Mouse (Mus musculus): ENCODE data around the gene Mgp. TPM values are rescaled to one million over a fixed set of nuclear protein-coding genes. Genes with fewer than 3 reads are reported as not detected.
A peak's percentile ranks its signal among the peaks of the same experiment; 100 is the strongest.
"Not testable (repeated sequence)": the region's sequence is repeated elsewhere in the genome, so short reads cannot be mapped to it uniquely, and the experiment has no call there.

The Mgp gene
- polyA plus RNA-seq, 1 experiment from 2014 or later, result 139 TPM

- peak; percentile 60 for ATAC-seq (ENCODE audit: insufficient number of reproducible peaks, low FRiP score)
- Histone ChIP-seq H3K9ac (no peak overlapping the region), H3K9me3 (replicated peaks) (0 out of 2 replicates have a peak, but pooled peaks cover 3% of the 10 kb centered on the region), H3K36me3 (no peaks in the 10 kb centered on the region), H3K4me1 (replicated peaks) (peaks cover 20% of the 10 kb centered on the region), H3K27me3 (replicated peaks) (no peaks in the 10 kb centered on the region), H3K4me2 (no peak overlapping the region), H3K27ac (ENCODE audit: poor library complexity, severe bottlenecking) (peak overlapping the region; percentile 48; the same call in 1 of the 2 replicates), H3K4me3 (no peak overlapping the region)
- WGBS, result 10% methylated on average over 4 of the region's 4 CpGs
Observed at GRCm38 (mm10) chr6:136898222-136898621, 22.6 kb upstream of the Mgp start.

GRCm38 (mm10) chr6:136897789-136898188 is 22.2 kb upstream of the Mgp start:
- Histone ChIP-seq H3K27ac (ENCODE audit: poor library complexity, severe bottlenecking) (0 out of 2 replicates have a peak overlapping the region, but pooled peaks have one; percentile 35), H3K27me3 (replicated peaks) (no peaks in the 10 kb centered on the region), H3K36me3 (no peaks in the 10 kb centered on the region), H3K4me1 (replicated peaks) (peaks cover 20% of the 10 kb centered on the region), H3K4me3 (no peak overlapping the region), H3K4me2 (no peak overlapping the region), H3K9me3 (replicated peaks) (0 out of 2 replicates have a peak, but pooled peaks cover 3% of the 10 kb centered on the region), H3K9ac (no peak overlapping the region)
- no peak for ATAC-seq (ENCODE audit: insufficient number of reproducible peaks, low FRiP score)
- 52% methylated on average over 4 of the region's 4 CpGs for WGBS

- Histone ChIP-seq H3K4me2 (no peak overlapping the region), H3K4me1 (replicated peaks) (peaks cover 20% of the 10 kb centered on the region), H3K36me3 (no peaks in the 10 kb centered on the region), H3K4me3 (no peak overlapping the region), H3K27ac (ENCODE audit: poor library complexity, severe bottlenecking) (peak overlapping the region; percentile 67), H3K9me3 (replicated peaks) (0 out of 2 replicates have a peak, but pooled peaks cover 3% of the 10 kb centered on the region), H3K9ac (no peak overlapping the region), H3K27me3 (replicated peaks) (no peaks in the 10 kb centered on the region)
- ATAC-seq (ENCODE audit: insufficient number of reproducible peaks, low FRiP score), result no peak
- WGBS, result 48% methylated on average over 15 of the region's 15 CpGs
Observed at GRCm38 (mm10) chr6:136894532-136895339, 19.1 kb upstream of the Mgp start.

- WGBS, result 52% methylated on average over 2 of the region's 2 CpGs
- no peak overlapping the region for H3K27ac ChIP-seq (ENCODE audit: poor library complexity, severe bottlenecking)
- H3K9ac ChIP-seq, result no peak overlapping the region
- H3K4me3 ChIP-seq, result no peak overlapping the region
- H3K36me3 ChIP-seq, result no peaks in the 10 kb centered on the region
- no peaks in the 10 kb centered on the region for H3K27me3 ChIP-seq (replicated peaks)
- H3K4me1 ChIP-seq (replicated peaks), result peaks cover 12% of the 10 kb centered on the region
- H3K9me3 ChIP-seq (replicated peaks), result no peaks in the 10 kb centered on the region
- ATAC-seq (ENCODE audit: insufficient number of reproducible peaks, low FRiP score), result no peak
- no peak overlapping the region for H3K4me2 ChIP-seq
Observed at GRCm38 (mm10) chr6:136892002-136892401, 16.4 kb upstream of the Mgp start.

GRCm38 (mm10) chr6:136889554-136889953 is 13.9 kb upstream of the Mgp start:
- 76% methylated on average over 6 of the region's 6 CpGs for WGBS
- peaks cover 10% of the 10 kb centered on the region for H3K4me1 ChIP-seq (replicated peaks)
- H3K36me3 ChIP-seq, result no peaks in the 10 kb centered on the region
- ATAC-seq (ENCODE audit: insufficient number of reproducible peaks, low FRiP score), result no peak
- no peak overlapping the region for H3K4me3 ChIP-seq
- H3K27me3 ChIP-seq (replicated peaks), result no peaks in the 10 kb centered on the region
- no peaks in the 10 kb centered on the region for H3K9me3 ChIP-seq (replicated peaks)
- no peak overlapping the region for H3K9ac ChIP-seq
- H3K27ac ChIP-seq (ENCODE audit: poor library complexity, severe bottlenecking), result no peak overlapping the region
- no peak overlapping the region for H3K4me2 ChIP-seq

GRCm38 (mm10) chr6:136889067-136889466 is 13.4 kb upstream of the Mgp start:
- Histone ChIP-seq H3K9me3 (replicated peaks) (no peaks in the 10 kb centered on the region), H3K27me3 (replicated peaks) (no peaks in the 10 kb centered on the region), H3K36me3 (no peaks in the 10 kb centered on the region), H3K4me3 (no peak overlapping the region), H3K4me2 (no peak overlapping the region), H3K27ac (ENCODE audit: poor library complexity, severe bottlenecking) (no peak overlapping the region), H3K4me1 (replicated peaks) (peaks cover 7% of the 10 kb centered on the region), H3K9ac (no peak overlapping the region)
- WGBS, result 84% methylated on average over 6 of the region's 6 CpGs
- ATAC-seq (ENCODE audit: insufficient number of reproducible peaks, low FRiP score), result no peak

GRCm38 (mm10) chr6:136887854-136888253 is 12.2 kb upstream of the Mgp start:
- H3K4me1 ChIP-seq (replicated peaks), result peaks cover 7% of the 10 kb centered on the region
- H3K4me2 ChIP-seq, result no peak overlapping the region
- no peaks in the 10 kb centered on the region for H3K27me3 ChIP-seq (replicated peaks)
- 38% methylated on average over 9 of the region's 9 CpGs for WGBS
- H3K4me3 ChIP-seq, result no peak overlapping the region
- no peak overlapping the region for H3K9ac ChIP-seq
- H3K36me3 ChIP-seq, result no peaks in the 10 kb centered on the region
- ATAC-seq (ENCODE audit: insufficient number of reproducible peaks, low FRiP score), result peak; percentile 83
- H3K27ac ChIP-seq (ENCODE audit: poor library complexity, severe bottlenecking), result peak overlapping the region; percentile 68
- no peaks in the 10 kb centered on the region for H3K9me3 ChIP-seq (replicated peaks)

GRCm38 (mm10) chr6:136884766-136885165 is 9.1 kb upstream of the Mgp start:
- not testable (repeated sequence) for H3K4me2 ChIP-seq; H3K27ac ChIP-seq (ENCODE audit: poor library complexity, severe bottlenecking); H3K4me3 ChIP-seq; H3K9me3 ChIP-seq (replicated peaks); H3K4me1 ChIP-seq (replicated peaks); ATAC-seq (ENCODE audit: insufficient number of reproducible peaks, low FRiP score); H3K27me3 ChIP-seq (replicated peaks); H3K36me3 ChIP-seq; H3K9ac ChIP-seq
- WGBS, result 47% methylated on average over 1 of the region's 1 CpGs

- no peaks in the 10 kb centered on the region for H3K9me3 ChIP-seq (replicated peaks)
- H3K9ac ChIP-seq, result no peak overlapping the region
- no peak for ATAC-seq (ENCODE audit: insufficient number of reproducible peaks, low FRiP score)
- no peaks in the 10 kb centered on the region for H3K36me3 ChIP-seq
- peaks cover 7% of the 10 kb centered on the region for H3K4me1 ChIP-seq (replicated peaks)
- no peak overlapping the region for H3K4me3 ChIP-seq
- H3K4me2 ChIP-seq, result no peak overlapping the region
- WGBS, result 89% methylated on average over 6 of the region's 6 CpGs
- H3K27me3 ChIP-seq (replicated peaks), result no peaks in the 10 kb centered on the region
- H3K27ac ChIP-seq (ENCODE audit: poor library complexity, severe bottlenecking), result no peak overlapping the region
Observed at GRCm38 (mm10) chr6:136883961-136884360, 8.3 kb upstream of the Mgp start.

- no peak overlapping the region for H3K9ac ChIP-seq
- no peaks in the 10 kb centered on the region for H3K9me3 ChIP-seq (replicated peaks)
- no peak overlapping the region for H3K4me3 ChIP-seq
- peaks cover 7% of the 10 kb centered on the region for H3K4me1 ChIP-seq (replicated peaks)
- no peak for ATAC-seq (ENCODE audit: insufficient number of reproducible peaks, low FRiP score)
- H3K4me2 ChIP-seq, result no peak overlapping the region
- 73% methylated on average over 3 of the region's 3 CpGs for WGBS
- H3K36me3 ChIP-seq, result no peaks in the 10 kb centered on the region
- no peaks in the 10 kb centered on the region for H3K27me3 ChIP-seq (replicated peaks)
- no peak overlapping the region for H3K27ac ChIP-seq (ENCODE audit: poor library complexity, severe bottlenecking)
Observed at GRCm38 (mm10) chr6:136883431-136883915, 7.8 kb upstream of the Mgp start.

GRCm38 (mm10) chr6:136881678-136882077 is 6.1 kb upstream of the Mgp start:
- H3K27ac ChIP-seq (ENCODE audit: poor library complexity, severe bottlenecking), result no peak overlapping the region
- no peak for ATAC-seq (ENCODE audit: insufficient number of reproducible peaks, low FRiP score)
- WGBS, result 62% methylated on average over 8 of the region's 8 CpGs
- no peaks in the 10 kb centered on the region for H3K4me1 ChIP-seq (replicated peaks)
- no peak overlapping the region for H3K4me2 ChIP-seq
- no peaks in the 10 kb centered on the region for H3K36me3 ChIP-seq
- H3K9me3 ChIP-seq (replicated peaks), result no peaks in the 10 kb centered on the region
- H3K9ac ChIP-seq, result no peak overlapping the region
- no peak overlapping the region for H3K4me3 ChIP-seq
- no peaks in the 10 kb centered on the region for H3K27me3 ChIP-seq (replicated peaks)
